Mouse (Mus musculus) heart, embryonic 13.5 days (tissue): ENCODE measurements around the gene Ssh1. TPM values are rescaled to one million over a fixed set of nuclear protein-coding genes. Genes with fewer than 3 reads are reported as not detected.

Experiments
- ATAC-seq: fragments of 200-750 bp; cut with Nextera tagmentation; 2 replicates; pipeline ENCODE4 v1.8.0; 2017; ENCODE audit warnings: moderate TSS enrichment; ENCODE audit not compliant: insufficient number of reproducible peaks, low FRiP score, low TSS enrichment; ENCODE audit errors: extremely low read depth
- H3K27ac ChIP-seq: fragments of 300-500 bp; sonication (generic); replicated peaks from 2 replicates; pipeline ENCODE4 v1.5.1; 2015; ENCODE audit warnings: moderate library complexity, mild to moderate bottlenecking, inconsistent platforms
- H3K27me3 ChIP-seq: fragments of 300-500 bp; sonication (generic); replicated peaks from 2 replicates; pipeline ENCODE4 v1.6.1; 2015; ENCODE audit warnings: mild to moderate bottlenecking, inconsistent platforms
- H3K36me3 ChIP-seq: fragments of 300-500 bp; sonication (generic); 2 replicates; pipeline ENCODE4 v1.6.1; 2015; ENCODE audit warnings: mild to moderate bottlenecking, inconsistent platforms
- H3K4me1 ChIP-seq: fragments of 300-500 bp; sonication (generic); 2 replicates; pipeline ENCODE4 v1.6.1; 2015; ENCODE audit warnings: inconsistent platforms
- H3K4me2 ChIP-seq: fragments of 300-500 bp; sonication (generic); 2 replicates; pipeline ENCODE4 v1.6.1; 2015; ENCODE audit warnings: inconsistent platforms, mild to moderate bottlenecking, moderate library complexity
- H3K4me3 ChIP-seq: fragments of 300-500 bp; sonication (generic); 2 replicates; pipeline ENCODE4 v1.5.1; 2015; ENCODE audit warnings: moderate library complexity, mild to moderate bottlenecking, inconsistent platforms
- H3K9ac ChIP-seq: fragments of 300-500 bp; sonication (generic); 2 replicates; pipeline ENCODE4 v1.6.1; 2015; ENCODE audit warnings: inconsistent platforms, mild to moderate bottlenecking, moderate library complexity
- H3K9me3 ChIP-seq: fragments of 300-500 bp; sonication (generic); 2 replicates; pipeline ENCODE4 v1.6.1; 2016; ENCODE audit warnings: inconsistent platforms
- WGBS: fragments of 180-500 bp; shearing (Covaris S2); methylation state at CpG from one replicate; pipeline ENCODE4 v1.1.7; 2015; ENCODE audit warnings: mixed read lengths; 5-methylcytosine and 5-hydroxymethylcytosine counted together
- polyA plus RNA-seq: library from polyadenylated mRNA; unstranded; fragments of >200 nt; fragmentation: Nextera tagmentation; extraction: Ambion mirVana; gene quantifications from 2 replicates; pipeline ENCODE4 v1.2.1, GENCODE M21; 2015

The Ssh1 gene
- polyA plus RNA-seq, 1 experiment from 2014 or later: 13.5 TPM

GRCm38 (mm10) chr5:113889912-113890311 is 103.8 kb downstream of the Ssh1 start:
- H3K4me2 ChIP-seq: peak overlapping the region; percentile 51
- 25% methylated on average over 4 of the region's 4 CpGs for WGBS

GRCm38 (mm10) chr5:113889181-113889906 is 104.3 kb downstream of the Ssh1 start:
- H3K9ac ChIP-seq: peak overlapping the region; percentile 70

More at GRCm38 (mm10) chr5:113889912-113890311, 103.8 kb downstream of the Ssh1 start:
- Histone ChIP-seq H3K27me3 (no peaks in the 10 kb centered on the region), H3K4me1 (peaks cover 79% of the 10 kb centered on the region), H3K9me3 (no peaks in the 10 kb centered on the region), H3K4me3 (0 out of 2 replicates have a peak overlapping the region, but pooled peaks have one; percentile 5), H3K27ac (peak overlapping the region; percentile 87), H3K9ac (peak overlapping the region; percentile 70), H3K36me3 (0 out of 2 replicates have a peak, but pooled peaks cover 3% of the 10 kb centered on the region)
- ATAC-seq: no peak

GRCm38 (mm10) chr5:113888186-113888795 is 105.4 kb downstream of the Ssh1 start:
- Histone ChIP-seq H3K4me2 (no peak overlapping the region), H3K4me1 (peaks cover 82% of the 10 kb centered on the region), H3K4me3 (no peak overlapping the region), H3K9ac (peak overlapping the region; percentile 70; the same call in 1 of the 2 replicates), H3K27me3 (no peaks in the 10 kb centered on the region), H3K27ac (peak overlapping the region; percentile 87), H3K9me3 (no peaks in the 10 kb centered on the region), H3K36me3 (0 out of 2 replicates have a peak, but pooled peaks cover 3% of the 10 kb centered on the region)
- whole genome bisulfite sequencing: 86% methylated on average over 5 of the region's 5 CpGs
- no peak for ATAC-seq

More at GRCm38 (mm10) chr5:113889181-113889906, 104.3 kb downstream of the Ssh1 start:
- Histone ChIP-seq H3K4me3 (0 out of 2 replicates have a peak overlapping the region, but pooled peaks have one; percentile 5), H3K27ac (peak overlapping the region; percentile 87), H3K4me1 (peaks cover 78% of the 10 kb centered on the region), H3K4me2 (peak overlapping the region; percentile 51), H3K36me3 (0 out of 2 replicates have a peak, but pooled peaks cover 3% of the 10 kb centered on the region), H3K9me3 (no peaks in the 10 kb centered on the region), H3K27me3 (no peaks in the 10 kb centered on the region)
- 13% methylated on average over 19 of the region's 19 CpGs for WGBS
- ATAC-seq: no peak

GRCm38 (mm10) chr5:113887132-113887531 is 106.6 kb downstream of the Ssh1 start:
- Histone ChIP-seq H3K9ac (no peak overlapping the region), H3K4me2 (no peak overlapping the region), H3K36me3 (peaks cover 3% of the 10 kb centered on the region), H3K4me1 (peaks cover 89% of the 10 kb centered on the region), H3K9me3 (no peaks in the 10 kb centered on the region), H3K4me3 (no peak overlapping the region), H3K27me3 (no peaks in the 10 kb centered on the region), H3K27ac (no peak overlapping the region)
- whole genome bisulfite sequencing: 42% methylated on average over 11 of the region's 11 CpGs
- ATAC-seq: no peak

Other genes starting within 250 kb of the Ssh1 start
- 32.0 and 34.5 TPM in 2 replicates for gene Sart3, start 221.4 kb downstream of the Ssh1 start, polyA plus RNA-seq
- gene Iscu, start 221.1 kb downstream of the Ssh1 start, polyA plus RNA-seq: 99.6 and 102 TPM in 2 replicates
- 13.3 and 15.8 TPM in 2 replicates for gene Tmem119, start 193.4 kb downstream of the Ssh1 start, polyA plus RNA-seq
- 1.2 and 1.3 TPM in 2 replicates for gene Selplg, start 161.2 kb downstream of the Ssh1 start, polyA plus RNA-seq
- 95.4 and 99.4 TPM in 2 replicates for gene Coro1c, start 85.1 kb downstream of the Ssh1 start, polyA plus RNA-seq
- gene Dao, start 9.8 kb upstream of the Ssh1 start, polyA plus RNA-seq: not detected in 2 replicates
- gene Usp30, start 71.6 kb upstream of the Ssh1 start, polyA plus RNA-seq: 7.4 and 7.5 TPM in 2 replicates
- 0.15 and 0.36 TPM in 2 replicates for gene Svop, start 97.7 kb upstream of the Ssh1 start, polyA plus RNA-seq
- gene Alkbh2, start 134.3 kb upstream of the Ssh1 start, polyA plus RNA-seq: 6.4 and 9.1 TPM in 2 replicates
- 44.6 and 47.5 TPM in 2 replicates for gene Ung, start 136.5 kb upstream of the Ssh1 start, polyA plus RNA-seq
- gene Acacb, start 152.6 kb upstream of the Ssh1 start, polyA plus RNA-seq: 8.9 and 9.5 TPM in 2 replicates